Mouse (Mus musculus): ENCODE measurements around the gene Pdlim3. TPM values are rescaled to one million over a fixed set of nuclear protein-coding genes. Genes with fewer than 3 reads are reported as not detected.

Gene Pdlim3
- polyA plus RNA-seq, 1 experiment from 2014 or later, result 5.1 TPM

- no peak overlapping the region for H3K27ac ChIP-seq (ENCODE audit: low read length)
- H3K9me3 ChIP-seq (replicated peaks; ENCODE audit: control insufficient read depth, low read length), result no peaks in the 10 kb centered on the region
- H3K36me3 ChIP-seq (ENCODE audit: control insufficient read depth, insufficient read depth), result no peaks in the 10 kb centered on the region
- H3K4me3 ChIP-seq (ENCODE audit: low read depth, low read length), result no peak overlapping the region
- peaks cover 7% of the 10 kb centered on the region for H3K27me3 ChIP-seq (ENCODE audit: control insufficient read depth, insufficient read depth, low read depth, low read length)
- WGBS (ENCODE audit: insufficient replicate concordance), result 73% methylated on average over 7 of the region's 7 CpGs
- no peak overlapping the region for H3K4me2 ChIP-seq (ENCODE audit: low read depth, low read length)
- no peak overlapping the region for H3K9ac ChIP-seq (ENCODE audit: low read depth, low read length)
- no peaks in the 10 kb centered on the region for H3K4me1 ChIP-seq (ENCODE audit: control insufficient read depth, low read depth, low read length)
- no peak for ATAC-seq (ENCODE audit: low read depth)
Measured at GRCm38 (mm10) chr8:45889737-45890136, 4.5 kb downstream of the Pdlim3 start.

- Histone ChIP-seq H3K4me3 (ENCODE audit: low read depth, low read length) (no peak overlapping the region), H3K27me3 (ENCODE audit: control insufficient read depth, insufficient read depth, low read depth, low read length) (no peaks in the 10 kb centered on the region), H3K9me3 (replicated peaks; ENCODE audit: control insufficient read depth, low read length) (no peaks in the 10 kb centered on the region), H3K27ac (ENCODE audit: low read length) (no peak overlapping the region), H3K36me3 (ENCODE audit: control insufficient read depth, insufficient read depth) (no peaks in the 10 kb centered on the region), H3K4me1 (ENCODE audit: control insufficient read depth, low read depth, low read length) (no peaks in the 10 kb centered on the region), H3K9ac (ENCODE audit: low read depth, low read length) (no peak overlapping the region), H3K4me2 (ENCODE audit: low read depth, low read length) (no peak overlapping the region)
- WGBS (ENCODE audit: insufficient replicate concordance), result 52% methylated on average over 3 of the region's 3 CpGs
- ATAC-seq (ENCODE audit: low read depth), result no peak
Measured at GRCm38 (mm10) chr8:45896590-45896989, 11.3 kb downstream of the Pdlim3 start.

DNA sequence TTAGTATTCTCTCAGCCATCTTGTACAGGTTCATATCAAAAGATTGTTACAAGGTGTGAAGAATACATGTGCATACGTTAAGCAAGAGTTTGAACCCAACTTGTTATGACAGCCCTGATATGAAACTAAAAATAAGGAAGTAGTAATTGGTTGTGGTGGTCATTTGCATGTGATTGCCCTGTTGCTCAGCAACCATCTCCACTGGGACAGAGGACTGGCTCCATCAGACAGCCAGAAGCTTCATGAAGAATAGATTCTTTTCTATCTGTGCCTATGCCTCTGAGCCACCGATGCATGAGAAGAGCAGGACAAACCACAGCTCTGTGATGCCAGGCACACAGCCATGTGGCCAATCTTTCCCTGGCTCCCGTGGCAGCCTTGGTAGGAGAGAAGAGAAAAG, 14.5 kb downstream of the Pdlim3 start:
- Histone ChIP-seq H3K27ac (ENCODE audit: low read length) (no peak overlapping the region), H3K9me3 (replicated peaks; ENCODE audit: control insufficient read depth, low read length) (no peaks in the 10 kb centered on the region), H3K4me3 (ENCODE audit: low read depth, low read length) (no peak overlapping the region), H3K4me2 (ENCODE audit: low read depth, low read length) (no peak overlapping the region), H3K27me3 (ENCODE audit: control insufficient read depth, insufficient read depth, low read depth, low read length) (no peaks in the 10 kb centered on the region), H3K4me1 (ENCODE audit: control insufficient read depth, low read depth, low read length) (no peaks in the 10 kb centered on the region), H3K36me3 (ENCODE audit: control insufficient read depth, insufficient read depth) (no peaks in the 10 kb centered on the region), H3K9ac (ENCODE audit: low read depth, low read length) (no peak overlapping the region)
- 47% methylated on average over 3 of the region's 3 CpGs for WGBS (ENCODE audit: insufficient replicate concordance)
- no peak for ATAC-seq (ENCODE audit: low read depth)

DNA sequence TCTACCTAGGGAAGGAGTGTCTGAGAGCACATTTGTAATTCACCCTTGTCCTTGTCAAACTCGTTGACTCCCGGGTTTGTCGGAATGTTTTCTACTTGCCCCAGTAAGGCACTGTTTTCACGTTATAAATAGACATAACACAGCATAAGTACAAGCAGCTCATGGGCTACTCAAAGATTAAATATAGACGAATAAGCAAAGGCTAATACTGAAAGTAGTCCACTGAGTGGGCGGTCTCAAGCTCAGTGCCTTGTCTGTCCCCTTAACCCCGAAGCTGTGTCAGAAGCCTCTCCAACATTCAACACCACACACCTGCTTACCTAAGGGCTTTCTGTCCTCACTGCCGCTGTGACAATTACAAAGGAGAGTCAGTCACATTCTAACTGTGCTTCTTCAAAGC, 16.4 kb downstream of the Pdlim3 start:
- WGBS (ENCODE audit: insufficient replicate concordance), result 63% methylated on average over 8 of the region's 8 CpGs
- no peak overlapping the region for H3K4me3 ChIP-seq (ENCODE audit: low read depth, low read length)
- H3K9ac ChIP-seq (ENCODE audit: low read depth, low read length), result no peak overlapping the region
- no peaks in the 10 kb centered on the region for H3K36me3 ChIP-seq (ENCODE audit: control insufficient read depth, insufficient read depth)
- H3K27me3 ChIP-seq (ENCODE audit: control insufficient read depth, insufficient read depth, low read depth, low read length), result no peaks in the 10 kb centered on the region
- no peaks in the 10 kb centered on the region for H3K9me3 ChIP-seq (replicated peaks; ENCODE audit: control insufficient read depth, low read length)
- H3K27ac ChIP-seq (ENCODE audit: low read length), result no peak overlapping the region
- H3K4me2 ChIP-seq (ENCODE audit: low read depth, low read length), result no peak overlapping the region
- H3K4me1 ChIP-seq (ENCODE audit: control insufficient read depth, low read depth, low read length), result no peaks in the 10 kb centered on the region
- no peak for ATAC-seq (ENCODE audit: low read depth)

- 18% methylated on average over 3 of the region's 3 CpGs for WGBS (ENCODE audit: insufficient replicate concordance)
- H3K9me3 ChIP-seq (replicated peaks; ENCODE audit: control insufficient read depth, low read length), result no peaks in the 10 kb centered on the region
- H3K4me2 ChIP-seq (ENCODE audit: low read depth, low read length), result no peak overlapping the region
- H3K27me3 ChIP-seq (ENCODE audit: control insufficient read depth, insufficient read depth, low read depth, low read length), result no peaks in the 10 kb centered on the region
- ATAC-seq (ENCODE audit: low read depth), result no peak
- no peak overlapping the region for H3K4me3 ChIP-seq (ENCODE audit: low read depth, low read length)
- no peak overlapping the region for H3K9ac ChIP-seq (ENCODE audit: low read depth, low read length)
- no peaks in the 10 kb centered on the region for H3K36me3 ChIP-seq (ENCODE audit: control insufficient read depth, insufficient read depth)
- H3K27ac ChIP-seq (ENCODE audit: low read length), result no peak overlapping the region
- H3K4me1 ChIP-seq (ENCODE audit: control insufficient read depth, low read depth, low read length), result no peaks in the 10 kb centered on the region
Measured at GRCm38 (mm10) chr8:45903659-45904058, 18.4 kb downstream of the Pdlim3 start.

DNA sequence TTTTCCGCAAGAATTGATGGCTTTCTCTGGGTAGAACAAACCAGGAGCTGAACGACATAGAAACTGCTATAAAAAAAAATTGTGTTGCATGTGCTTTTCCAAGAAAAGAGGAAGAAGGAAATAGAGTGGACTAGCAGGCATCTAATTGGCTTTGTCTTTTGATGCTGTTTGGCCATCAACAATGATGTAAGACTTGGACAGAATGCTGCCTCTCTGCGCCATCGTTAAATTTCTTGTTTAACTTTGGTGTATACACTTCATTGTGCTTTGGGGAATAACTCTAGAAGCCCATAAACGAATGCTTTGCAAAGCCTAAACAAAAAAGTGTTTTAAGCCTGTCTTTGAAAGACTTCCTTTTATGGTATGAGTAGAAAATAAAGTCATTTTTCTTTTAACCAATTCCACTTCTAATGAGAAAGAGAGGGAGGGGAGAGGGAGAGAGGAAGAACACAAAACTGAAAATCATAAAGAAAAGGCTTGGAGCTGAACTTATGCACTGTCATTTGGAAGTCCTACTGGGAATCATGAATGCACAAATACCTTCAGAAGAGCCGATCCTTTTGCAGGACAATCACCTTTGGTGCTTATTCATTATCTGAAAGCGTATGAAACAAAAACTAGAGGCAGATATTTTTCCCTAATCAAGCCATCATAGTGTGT, 20.5 kb downstream of the Pdlim3 start:
- H3K27me3 ChIP-seq (ENCODE audit: control insufficient read depth, insufficient read depth, low read depth, low read length), result no peaks in the 10 kb centered on the region
- no peaks in the 10 kb centered on the region for H3K9me3 ChIP-seq (replicated peaks; ENCODE audit: control insufficient read depth, low read length)
- H3K36me3 ChIP-seq (ENCODE audit: control insufficient read depth, insufficient read depth), result no peaks in the 10 kb centered on the region
- no peak overlapping the region for H3K4me2 ChIP-seq (ENCODE audit: low read depth, low read length)
- H3K4me3 ChIP-seq (ENCODE audit: low read depth, low read length), result no peak overlapping the region
- H3K9ac ChIP-seq (ENCODE audit: low read depth, low read length), result no peak overlapping the region
- ATAC-seq (ENCODE audit: low read depth), result no peak
- no peak overlapping the region for H3K27ac ChIP-seq (ENCODE audit: low read length)
- WGBS (ENCODE audit: insufficient replicate concordance), result 66% methylated on average over 7 of the region's 7 CpGs
- no peaks in the 10 kb centered on the region for H3K4me1 ChIP-seq (ENCODE audit: control insufficient read depth, low read depth, low read length)

DNA sequence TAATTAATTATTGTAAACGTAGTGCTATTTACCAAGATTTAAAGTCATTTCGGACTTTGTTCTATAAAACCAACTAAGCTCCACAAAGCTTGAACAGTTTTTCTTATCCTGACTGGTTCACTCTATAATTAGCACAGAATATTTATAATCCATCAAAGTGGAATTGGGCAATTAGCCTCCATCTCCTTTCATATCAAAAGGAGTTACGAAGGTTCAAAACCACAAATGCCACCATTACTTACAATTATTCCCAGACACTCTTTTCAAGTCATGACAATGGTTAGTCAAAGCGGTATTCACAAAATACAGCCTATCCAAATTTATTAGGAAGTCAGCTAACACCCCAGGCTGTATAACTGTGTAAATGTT, 21.0 kb downstream of the Pdlim3 start:
- WGBS (ENCODE audit: insufficient replicate concordance), result 72% methylated on average over 4 of the region's 4 CpGs
- no peak overlapping the region for H3K9ac ChIP-seq (ENCODE audit: low read depth, low read length)
- H3K27ac ChIP-seq (ENCODE audit: low read length), result no peak overlapping the region
- H3K36me3 ChIP-seq (ENCODE audit: control insufficient read depth, insufficient read depth), result no peaks in the 10 kb centered on the region
- no peak overlapping the region for H3K4me3 ChIP-seq (ENCODE audit: low read depth, low read length)
- no peaks in the 10 kb centered on the region for H3K9me3 ChIP-seq (replicated peaks; ENCODE audit: control insufficient read depth, low read length)
- no peak for ATAC-seq (ENCODE audit: low read depth)
- H3K4me1 ChIP-seq (ENCODE audit: control insufficient read depth, low read depth, low read length), result no peaks in the 10 kb centered on the region
- no peak overlapping the region for H3K4me2 ChIP-seq (ENCODE audit: low read depth, low read length)
- no peaks in the 10 kb centered on the region for H3K27me3 ChIP-seq (ENCODE audit: control insufficient read depth, insufficient read depth, low read depth, low read length)

DNA sequence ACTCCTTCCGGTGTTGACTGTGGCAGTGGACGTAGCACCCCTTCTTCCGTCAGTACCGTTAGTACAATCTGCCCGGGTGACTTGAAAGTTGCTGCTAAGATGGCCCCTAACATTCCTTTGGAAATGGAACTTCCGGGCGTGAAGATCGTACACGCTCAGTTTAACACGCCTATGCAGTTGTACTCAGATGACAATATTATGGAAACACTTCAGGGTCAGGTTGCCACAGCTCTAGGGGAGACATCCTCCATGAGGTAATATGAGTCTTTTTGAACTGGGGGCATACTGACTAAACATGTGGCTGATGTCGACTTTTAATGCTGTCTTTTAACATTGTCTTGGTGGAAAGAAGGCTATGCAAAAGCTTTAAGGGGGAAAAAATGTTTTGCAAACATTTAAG, 28.4 kb downstream of the Pdlim3 start:
- Histone ChIP-seq H3K9me3 (replicated peaks; ENCODE audit: control insufficient read depth, low read length) (no peaks in the 10 kb centered on the region), H3K4me3 (ENCODE audit: low read depth, low read length) (no peak overlapping the region), H3K4me1 (ENCODE audit: control insufficient read depth, low read depth, low read length) (no peaks in the 10 kb centered on the region), H3K9ac (ENCODE audit: low read depth, low read length) (no peak overlapping the region), H3K36me3 (ENCODE audit: control insufficient read depth, insufficient read depth) (no peaks in the 10 kb centered on the region), H3K27ac (ENCODE audit: low read length) (no peak overlapping the region), H3K27me3 (ENCODE audit: control insufficient read depth, insufficient read depth, low read depth, low read length) (no peaks in the 10 kb centered on the region), H3K4me2 (ENCODE audit: low read depth, low read length) (no peak overlapping the region)
- WGBS (ENCODE audit: insufficient replicate concordance), result 79% methylated on average over 11 of the region's 11 CpGs
- ATAC-seq (ENCODE audit: low read depth), result no peak

- no peaks in the 10 kb centered on the region for H3K4me1 ChIP-seq (ENCODE audit: control insufficient read depth, low read depth, low read length)
- no peak overlapping the region for H3K4me2 ChIP-seq (ENCODE audit: low read depth, low read length)
- H3K36me3 ChIP-seq (ENCODE audit: control insufficient read depth, insufficient read depth), result no peaks in the 10 kb centered on the region
- no peaks in the 10 kb centered on the region for H3K9me3 ChIP-seq (replicated peaks; ENCODE audit: control insufficient read depth, low read length)
- H3K27ac ChIP-seq (ENCODE audit: low read length), result no peak overlapping the region
- no peak for ATAC-seq (ENCODE audit: low read depth)
- H3K9ac ChIP-seq (ENCODE audit: low read depth, low read length), result no peak overlapping the region
- WGBS (ENCODE audit: insufficient replicate concordance), result 48% methylated on average over 3 of the region's 3 CpGs
- H3K4me3 ChIP-seq (ENCODE audit: low read depth, low read length), result no peak overlapping the region
- H3K27me3 ChIP-seq (ENCODE audit: control insufficient read depth, insufficient read depth, low read depth, low read length), result no peaks in the 10 kb centered on the region
Measured at GRCm38 (mm10) chr8:45916496-45916895, 31.2 kb downstream of the Pdlim3 start.

Data from liver, embryonic 16.5 days (tissue).